Mouse (Mus musculus): ENCODE results near the gene Ccr6. TPM values are rescaled to one million over a fixed set of nuclear protein-coding genes. Genes with fewer than 3 reads are reported as not detected.
A peak's percentile ranks its signal among the peaks of the same experiment; 100 is the strongest.

Ccr6 gene
- polyA plus RNA-seq, 1 experiment from 2014 or later = not detected

DNA sequence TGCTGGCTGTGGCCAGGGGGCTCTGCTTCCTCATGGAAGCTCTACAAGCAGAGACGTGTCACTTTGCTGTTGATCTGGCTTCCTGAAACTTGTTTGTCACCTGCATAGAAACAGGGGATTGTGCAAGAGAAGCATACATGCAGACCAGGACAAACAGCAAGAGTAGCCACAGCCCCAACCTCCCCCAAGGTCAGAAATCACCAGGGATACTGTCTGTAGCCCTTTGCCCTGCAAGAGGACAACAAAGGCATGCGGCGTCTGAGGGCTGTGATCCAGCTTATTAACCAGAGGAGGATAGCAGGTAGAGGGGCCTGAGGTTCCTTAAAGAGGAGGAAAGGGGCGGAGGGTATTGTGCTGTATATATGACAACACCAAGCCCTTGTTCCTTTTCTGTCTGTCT is 40.2 kb downstream of the Ccr6 start:
- Histone ChIP-seq H3K4me3 (no peak overlapping the region), H3K9me3 (no peaks in the 10 kb centered on the region), H3K27me3 (ENCODE audit: insufficient read depth, poor library complexity, severe bottlenecking) (peaks cover 32% of the 10 kb centered on the region), H3K36me3 (no peaks in the 10 kb centered on the region), H3K27ac (no peak overlapping the region), H3K4me1 (peaks cover 14% of the 10 kb centered on the region; the same call in 1 of the 2 replicates)
- no peak for DNase-seq (ENCODE audit: low spot score)
- WGBS = 67% methylated on average over 4 of the region's 4 CpGs

DNA sequence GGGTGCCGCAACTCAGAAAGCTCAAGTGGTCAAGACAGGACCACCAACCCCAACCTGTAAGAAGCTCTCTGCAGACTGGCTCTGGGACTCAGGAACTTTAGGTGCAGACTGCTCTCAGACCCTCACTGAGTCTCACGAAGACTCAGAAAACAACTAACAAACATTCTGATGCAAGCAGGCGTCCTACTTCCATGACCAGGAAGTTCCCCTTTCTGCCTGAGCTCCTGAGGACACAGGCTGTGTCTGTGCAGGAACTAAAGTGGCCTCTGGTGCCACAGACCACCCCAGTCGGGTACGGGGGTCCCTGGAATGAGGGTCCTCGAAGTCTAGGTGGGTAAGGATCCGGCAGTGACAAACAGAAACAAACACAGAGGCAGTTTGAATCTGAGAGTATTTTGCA is 40.8 kb downstream of the Ccr6 start:
- Histone ChIP-seq H3K4me1 (0 out of 2 replicates have a peak, but pooled peaks cover 9% of the 10 kb centered on the region), H3K4me3 (no peak overlapping the region), H3K36me3 (no peaks in the 10 kb centered on the region), H3K9me3 (no peaks in the 10 kb centered on the region), H3K27me3 (ENCODE audit: insufficient read depth, poor library complexity, severe bottlenecking) (peaks cover 32% of the 10 kb centered on the region), H3K27ac (no peak overlapping the region)
- DNase-seq (ENCODE audit: low spot score) = no peak
- WGBS = 74% methylated on average over 7 of the region's 7 CpGs

DNA sequence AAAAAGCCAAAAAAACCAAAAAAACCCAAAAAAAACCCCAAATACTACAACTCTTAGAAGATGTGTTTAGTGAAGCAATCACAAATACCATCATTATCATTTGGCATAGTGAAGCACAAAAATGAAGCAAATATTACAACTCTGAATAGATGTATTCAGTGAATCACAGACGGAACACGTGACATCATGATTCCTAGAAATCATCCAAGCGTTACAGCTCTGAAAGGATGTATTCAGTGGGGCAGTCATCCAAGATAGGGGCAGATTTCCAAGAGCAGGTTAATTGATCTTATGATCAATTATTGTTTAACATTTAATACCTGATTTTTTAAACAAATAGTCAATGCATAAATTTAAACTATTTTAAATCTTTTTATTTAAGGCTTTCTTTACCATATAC is 41.4 kb downstream of the Ccr6 start:
- Histone ChIP-seq H3K4me1 (0 out of 2 replicates have a peak, but pooled peaks cover 7% of the 10 kb centered on the region), H3K27me3 (ENCODE audit: insufficient read depth, poor library complexity, severe bottlenecking) (peaks cover 32% of the 10 kb centered on the region), H3K9me3 (no peaks in the 10 kb centered on the region), H3K4me3 (no peak overlapping the region), H3K27ac (no peak overlapping the region), H3K36me3 (no peaks in the 10 kb centered on the region)
- no peak for DNase-seq (ENCODE audit: low spot score)
- 95% methylated on average over 3 of the region's 3 CpGs for WGBS

DNA sequence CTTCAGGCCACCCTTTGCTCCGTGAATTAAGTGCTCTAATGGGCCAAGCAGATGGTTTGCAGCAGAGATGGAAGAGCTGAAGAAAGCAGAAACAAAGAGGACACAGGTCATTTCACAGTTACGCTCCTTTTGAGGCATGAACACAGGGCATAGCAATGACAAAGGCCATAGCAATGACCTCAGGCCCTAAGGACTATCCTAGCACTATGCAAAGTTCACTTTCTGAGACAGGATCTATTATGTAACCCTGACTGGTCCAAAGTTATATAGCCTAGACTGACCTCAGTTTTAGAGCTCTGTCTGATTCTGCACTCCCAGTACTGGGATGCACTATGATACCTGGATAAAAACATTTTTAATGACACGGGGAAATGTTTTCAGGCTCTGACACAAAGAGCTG is 42.5 kb downstream of the Ccr6 start:
- no peak for DNase-seq (ENCODE audit: low spot score)
- Histone ChIP-seq H3K4me1 (0 out of 2 replicates have a peak, but pooled peaks cover 5% of the 10 kb centered on the region), H3K27ac (no peak overlapping the region), H3K9me3 (no peaks in the 10 kb centered on the region), H3K36me3 (no peaks in the 10 kb centered on the region), H3K27me3 (ENCODE audit: insufficient read depth, poor library complexity, severe bottlenecking) (peaks cover 22% of the 10 kb centered on the region), H3K4me3 (no peak overlapping the region)
- 62% methylated on average over 3 of the region's 3 CpGs for WGBS

DNA sequence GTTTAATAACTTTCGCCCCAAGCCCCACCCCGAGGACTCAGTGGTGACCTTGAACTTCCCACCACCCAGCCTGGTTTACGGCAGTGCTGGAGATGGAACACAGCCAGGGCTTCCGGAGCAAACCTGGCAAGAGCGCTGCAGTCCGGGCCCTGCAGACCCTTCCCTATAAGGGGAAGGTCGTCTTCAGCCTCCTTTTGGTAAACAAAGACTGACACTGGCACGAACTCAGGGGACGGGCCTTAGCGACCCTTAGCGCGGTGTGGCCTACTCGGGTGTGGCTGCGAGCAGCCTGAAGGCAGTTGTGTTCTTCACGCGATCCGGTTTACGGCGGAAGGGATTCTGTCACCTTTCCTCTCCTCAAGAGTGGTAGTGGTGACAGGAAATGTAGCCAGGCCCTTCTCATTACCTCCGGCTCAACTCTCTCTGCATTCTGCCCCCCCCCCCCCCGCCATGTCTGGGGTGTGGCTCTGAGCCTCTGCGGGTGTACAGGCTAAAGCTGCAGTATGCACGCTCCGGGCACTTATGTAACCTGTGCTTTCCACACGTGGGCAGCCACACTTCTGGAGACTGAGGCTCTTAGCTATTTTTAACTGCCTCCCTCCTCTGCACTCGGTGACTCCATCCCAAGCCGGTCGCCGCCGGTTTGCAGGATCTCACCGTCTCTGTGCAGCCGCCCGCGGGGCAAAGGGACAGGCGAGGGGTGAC is 47.1 kb downstream of the Ccr6 start, which contains the start of gene Mpc1:
Gene Mpc1, plus strand, starts transcription at position 84 of the 705 bp plus-strand sequence.
- no peaks in the 10 kb centered on the region for H3K9me3 ChIP-seq
- no peaks in the 10 kb centered on the region for H3K36me3 ChIP-seq
- 1% methylated on average over 35 of the region's 35 CpGs for WGBS
- H3K27ac ChIP-seq = peak within 1 kb of the TSS; percentile 98
- peak within 1 kb of the TSS; percentile 76 for H3K4me3 ChIP-seq
- H3K4me1 ChIP-seq = 0 out of 2 replicates have a peak, but pooled peaks cover 12% of the 10 kb centered on the region
- peak; percentile 93 for DNase-seq (ENCODE audit: low spot score)
- H3K27me3 ChIP-seq (ENCODE audit: insufficient read depth, poor library complexity, severe bottlenecking) = peaks cover 20% of the 10 kb centered on the region; the same call in 1 of the 2 replicates

DNA sequence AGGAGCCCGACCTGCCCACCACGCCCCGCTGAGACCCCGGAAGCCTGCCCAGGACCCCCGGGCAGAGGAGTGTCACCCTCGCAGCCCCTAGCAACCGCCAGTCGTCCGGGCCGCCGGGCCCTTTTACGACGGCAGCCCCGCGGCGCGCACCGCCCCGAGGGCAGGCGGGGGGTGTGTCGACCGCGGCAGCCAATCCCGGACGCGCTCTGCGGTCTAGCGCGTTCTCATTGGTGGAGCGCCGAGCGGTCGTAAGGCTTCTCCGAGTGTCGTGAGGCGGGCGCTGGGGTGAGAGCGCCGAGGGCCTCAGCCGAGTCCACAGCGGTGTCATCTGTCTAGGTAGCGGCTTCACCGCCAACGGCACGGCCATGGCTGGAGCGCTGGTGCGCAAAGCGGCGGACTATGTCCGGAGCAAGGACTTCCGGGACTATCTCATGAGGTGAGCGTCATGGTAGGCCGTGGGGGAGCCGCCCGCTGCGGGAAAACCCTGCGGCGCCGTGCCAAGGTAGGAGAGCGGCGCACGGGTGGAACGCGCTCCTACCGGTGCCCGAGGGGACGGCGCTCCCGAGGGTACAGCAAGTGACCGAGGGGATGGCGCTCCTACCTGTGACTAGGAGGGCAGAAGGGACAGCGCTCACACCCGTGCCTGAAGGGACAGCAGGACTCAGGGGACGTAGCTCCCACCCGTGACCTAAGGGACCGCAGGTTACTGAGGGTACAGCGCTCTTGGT is 47.8 kb downstream of the Ccr6 start:
- DNase-seq (ENCODE audit: low spot score) = peak; percentile 97
- Histone ChIP-seq H3K9me3 (no peaks in the 10 kb centered on the region), H3K36me3 (no peaks in the 10 kb centered on the region), H3K27me3 (ENCODE audit: insufficient read depth, poor library complexity, severe bottlenecking) (peaks cover 20% of the 10 kb centered on the region; the same call in 1 of the 2 replicates), H3K4me1 (0 out of 2 replicates have a peak, but pooled peaks cover 12% of the 10 kb centered on the region), H3K4me3 (peak overlapping the region; percentile 76), H3K27ac (peak overlapping the region; percentile 98)
- 2% methylated on average over 77 of the region's 77 CpGs for WGBS

DNA sequence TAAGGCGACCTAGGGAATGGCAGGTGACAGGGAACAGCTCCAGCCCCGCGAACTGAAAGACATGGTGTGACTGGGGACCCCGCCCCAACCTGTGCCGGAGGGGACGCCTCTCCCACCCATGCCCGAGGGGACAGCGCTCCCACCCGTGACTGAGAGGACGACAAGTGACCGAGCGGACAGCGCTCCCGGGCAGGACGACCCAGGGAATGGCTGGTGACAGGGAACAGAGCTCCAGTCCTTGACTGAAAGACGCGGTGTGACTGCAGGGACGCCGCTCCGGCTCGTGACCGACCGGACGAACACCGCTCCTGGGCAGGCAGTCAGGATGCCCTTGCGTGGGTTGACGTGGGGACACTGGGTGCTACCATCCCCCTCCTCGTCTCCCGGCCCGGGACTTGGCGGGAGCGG is 48.4 kb downstream of the Ccr6 start:
- 0 out of 2 replicates have a peak, but pooled peaks cover under 1% of the 10 kb centered on the region for H3K36me3 ChIP-seq
- peak; percentile 84 for DNase-seq (ENCODE audit: low spot score)
- H3K27ac ChIP-seq = peak overlapping the region; percentile 98
- H3K9me3 ChIP-seq = no peaks in the 10 kb centered on the region
- under 1% methylated on average over 32 of the region's 32 CpGs for WGBS
- H3K4me3 ChIP-seq = peak overlapping the region; percentile 76
- 0 out of 2 replicates have a peak, but pooled peaks cover 12% of the 10 kb centered on the region for H3K4me1 ChIP-seq
- H3K27me3 ChIP-seq (ENCODE audit: insufficient read depth, poor library complexity, severe bottlenecking) = peaks cover 20% of the 10 kb centered on the region; the same call in 1 of the 2 replicates

DNA sequence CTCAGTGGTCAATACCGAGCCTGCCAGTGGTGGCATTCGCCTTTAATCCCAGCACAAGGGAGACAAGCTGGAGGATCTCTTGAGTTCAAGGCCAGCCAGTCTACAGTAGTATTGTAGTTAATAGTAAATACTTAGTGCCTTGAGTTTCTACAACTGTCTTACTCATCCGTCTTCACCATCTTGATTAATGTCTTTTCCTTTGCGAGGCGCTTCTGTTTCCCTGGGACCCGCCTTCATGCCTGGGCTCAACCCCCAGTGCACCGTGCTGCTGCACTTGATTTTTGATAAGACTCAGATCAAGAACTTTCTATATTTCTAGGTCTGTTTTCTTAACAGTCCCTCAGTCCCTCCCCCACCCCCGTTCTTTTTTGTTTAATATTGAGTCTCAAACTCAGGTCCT is 49.2 kb downstream of the Ccr6 start:
- no peak for DNase-seq (ENCODE audit: low spot score)
- Histone ChIP-seq H3K27me3 (ENCODE audit: insufficient read depth, poor library complexity, severe bottlenecking) (peaks cover 16% of the 10 kb centered on the region; the same call in 1 of the 2 replicates), H3K27ac (no peak overlapping the region), H3K36me3 (peaks cover 7% of the 10 kb centered on the region; the same call in 1 of the 2 replicates), H3K4me1 (0 out of 2 replicates have a peak, but pooled peaks cover 12% of the 10 kb centered on the region), H3K9me3 (no peaks in the 10 kb centered on the region), H3K4me3 (peak overlapping the region; percentile 76)
- WGBS = 33% methylated on average over 8 of the region's 8 CpGs

DNA sequence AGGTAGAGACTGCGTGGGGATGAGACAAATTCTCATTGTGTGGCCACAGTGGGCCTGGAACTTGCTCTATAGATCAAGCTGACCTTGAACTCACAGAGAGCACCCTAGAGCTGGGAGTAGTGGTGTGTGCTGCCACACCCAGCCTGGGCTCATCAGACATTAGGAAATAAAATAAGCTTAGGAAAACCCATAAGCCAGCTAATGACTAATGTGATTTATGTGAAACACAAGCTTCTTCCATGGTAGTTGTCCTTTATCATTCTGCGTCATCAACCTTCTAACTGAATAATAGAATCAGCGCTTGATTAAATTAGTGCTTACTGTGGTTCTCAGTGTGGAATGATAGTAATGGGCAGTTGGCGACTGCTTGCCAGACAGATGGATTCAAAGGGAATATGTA is 51.1 kb downstream of the Ccr6 start:
- Histone ChIP-seq H3K27ac (no peak overlapping the region), H3K4me3 (no peak overlapping the region), H3K36me3 (peaks cover 7% of the 10 kb centered on the region; the same call in 1 of the 2 replicates), H3K9me3 (no peaks in the 10 kb centered on the region), H3K4me1 (0 out of 2 replicates have a peak, but pooled peaks cover 12% of the 10 kb centered on the region), H3K27me3 (ENCODE audit: insufficient read depth, poor library complexity, severe bottlenecking) (peaks cover 16% of the 10 kb centered on the region; the same call in 1 of the 2 replicates)
- no peak for DNase-seq (ENCODE audit: low spot score)
- 81% methylated on average over 4 of the region's 4 CpGs for WGBS

DNA sequence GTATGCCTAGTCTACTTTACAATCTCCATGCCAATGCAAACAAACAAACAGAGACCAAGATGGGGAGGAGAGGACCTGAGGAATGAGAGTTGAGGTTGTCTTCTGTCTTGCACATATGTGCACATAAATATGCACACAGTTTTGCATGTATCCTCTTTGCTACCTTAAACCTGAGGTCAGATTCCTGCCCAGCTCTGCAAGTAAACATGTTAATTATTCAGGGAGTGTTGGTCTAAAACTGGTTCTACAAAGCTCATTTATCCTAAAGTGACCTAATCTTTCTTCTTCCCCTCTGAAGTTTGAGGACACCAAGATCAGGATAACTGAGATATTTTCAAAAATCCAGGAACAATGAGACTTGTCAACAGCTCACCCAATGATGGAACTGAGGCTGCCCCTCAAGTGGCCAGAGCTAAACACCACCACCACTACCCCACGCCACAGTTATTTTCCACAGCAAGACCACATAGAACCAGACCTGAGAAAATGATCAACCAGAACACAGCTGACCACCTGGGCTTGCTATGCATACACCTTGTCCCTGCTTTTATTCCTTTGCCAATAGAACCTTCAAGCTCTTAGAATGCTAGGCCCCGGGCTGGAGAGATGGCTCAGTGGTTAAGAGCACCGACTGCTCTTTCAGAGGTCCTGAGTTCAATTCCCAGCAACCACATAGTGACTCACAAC is 54.3 kb downstream of the Ccr6 start:
- DNase-seq (ENCODE audit: low spot score) = no peak
- Histone ChIP-seq H3K4me3 (no peak overlapping the region), H3K36me3 (peaks cover 7% of the 10 kb centered on the region; the same call in 1 of the 2 replicates), H3K9me3 (no peaks in the 10 kb centered on the region), H3K27me3 (ENCODE audit: insufficient read depth, poor library complexity, severe bottlenecking) (peaks cover 13% of the 10 kb centered on the region; the same call in 1 of the 2 replicates), H3K4me1 (no peaks in the 10 kb centered on the region), H3K27ac (no peak overlapping the region)
- WGBS = 89% methylated on average over 3 of the region's 3 CpGs

DNA sequence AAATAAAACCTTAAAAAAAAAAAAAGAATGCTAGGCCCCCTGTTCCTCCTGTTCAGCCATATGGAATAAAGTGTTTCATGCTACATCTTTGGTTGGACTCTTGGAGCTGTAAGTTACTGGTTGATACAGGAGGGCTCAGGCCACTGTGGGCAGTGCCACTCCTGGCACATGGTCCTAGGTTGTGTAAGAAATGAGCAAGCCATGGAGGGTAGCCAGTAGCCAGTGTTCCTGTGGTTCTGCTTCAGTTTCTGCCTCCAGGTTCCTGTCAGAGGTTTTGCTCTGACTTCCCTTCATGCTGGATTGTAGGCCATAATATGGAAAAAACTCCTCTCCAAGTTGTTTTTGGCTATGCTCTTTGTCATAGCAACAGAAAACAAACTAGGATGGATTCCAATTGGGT is 54.9 kb downstream of the Ccr6 start:
- 0 out of 2 replicates have a peak, but pooled peaks cover 7% of the 10 kb centered on the region for H3K27me3 ChIP-seq (ENCODE audit: insufficient read depth, poor library complexity, severe bottlenecking)
- H3K27ac ChIP-seq = no peak overlapping the region
- H3K4me3 ChIP-seq = no peak overlapping the region
- H3K4me1 ChIP-seq = no peaks in the 10 kb centered on the region
- no peak for DNase-seq (ENCODE audit: low spot score)
- H3K36me3 ChIP-seq = peaks cover 7% of the 10 kb centered on the region; the same call in 1 of the 2 replicates
- no peaks in the 10 kb centered on the region for H3K9me3 ChIP-seq

DNA sequence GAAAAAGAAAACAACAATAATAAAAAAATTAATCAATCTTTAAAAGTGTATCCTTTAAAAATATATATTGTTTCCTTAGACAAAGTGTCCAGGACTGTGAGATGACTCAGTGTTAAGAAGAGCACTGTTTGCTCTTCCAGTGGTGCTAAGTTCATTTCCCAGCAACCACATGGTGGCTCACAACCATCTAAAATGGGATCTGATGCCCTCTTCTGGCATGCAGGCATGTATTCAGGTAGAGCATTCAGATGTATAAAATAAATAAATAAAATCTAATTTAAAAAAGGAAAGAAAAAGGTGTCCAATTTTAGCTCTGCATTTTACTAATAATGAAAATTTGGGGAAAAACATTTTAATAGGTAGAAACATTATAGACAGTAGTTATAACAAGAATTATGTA is 60.0 kb downstream of the Ccr6 start:
- Histone ChIP-seq H3K27me3 (ENCODE audit: insufficient read depth, poor library complexity, severe bottlenecking) (no peaks in the 10 kb centered on the region), H3K27ac (no peak overlapping the region), H3K9me3 (no peaks in the 10 kb centered on the region), H3K36me3 (no peaks in the 10 kb centered on the region; the same call in 1 of the 2 replicates), H3K4me1 (no peaks in the 10 kb centered on the region), H3K4me3 (no peak overlapping the region)
- DNase-seq (ENCODE audit: low spot score) = no peak
